ENCODE assay signal across 11 mouse cellular contexts in the genomic region with DNA sequence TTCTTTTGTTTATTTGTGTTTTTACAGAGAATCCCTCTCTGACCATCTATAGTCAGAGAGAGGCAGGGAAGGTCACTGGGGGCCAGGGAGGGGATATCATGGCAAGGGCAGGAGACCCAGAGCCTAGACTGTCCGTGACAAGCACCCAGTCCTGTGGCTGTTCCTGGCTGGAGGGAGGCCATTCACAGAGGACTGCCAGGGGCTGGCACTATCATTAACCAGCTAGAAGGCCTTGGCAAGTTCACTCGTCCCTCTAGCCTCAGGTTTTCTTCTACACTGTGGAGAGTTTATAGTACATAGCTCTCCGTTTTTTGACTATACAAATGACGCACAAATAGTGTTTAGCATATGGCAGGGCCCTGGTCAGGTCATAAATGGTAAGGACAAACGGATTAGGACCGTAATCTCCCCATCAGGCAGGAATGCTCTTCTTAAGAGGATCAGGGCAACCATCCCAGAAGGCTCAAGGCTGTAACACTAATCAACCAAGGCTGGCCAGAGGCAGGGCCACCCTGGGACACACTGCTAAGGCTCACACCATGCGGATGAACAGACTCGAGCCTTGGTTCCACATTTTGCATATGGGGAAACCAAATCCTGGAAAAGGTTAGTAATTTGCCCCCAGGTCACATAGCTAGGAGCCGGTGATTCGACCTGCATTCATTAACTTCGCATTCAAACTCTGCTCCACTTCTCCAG. TPM values are rescaled to one million over a fixed set of nuclear protein-coding genes. Genes with fewer than 3 reads are reported as not detected.
A peak's percentile ranks its signal among the peaks of the same experiment; 100 is the strongest.
DNase-seq lines count a peak whose midpoint lies in the region; ATAC-seq and TF ChIP-seq lines count a peak whose summit lies in the region.
"Had no signal": no experiment of that assay in that cellular context is flagged by ENCODE, and none has a peak within 500 bp of the region (broad histone marks: within the 10 kb centered on the region; RNA-seq: fewer than 3 reads in every experiment).

No protein-coding gene starts in this region.

- DNase-seq in adrenal gland, adult 8-10 months, result peak; percentile 62
- DNase-seq in adrenal gland, postnatal 4 days (ENCODE audit: low spot score in 2 of 2), result no peak
- DNase-seq in kidney, adult 2 months, result peak; percentile 62
- no peak for DNase-seq in kidney, postnatal 4 days
- peak; percentile 57 to 61 for DNase-seq in adrenal gland, postnatal 36 days
- no peak for DNase-seq in hindbrain, embryonic 14.5 days (ENCODE audit: low spot score)
- no peak for DNase-seq in frontal cortex, adult 2 months (ENCODE audit: extremely low spot score in 1 of 2, low spot score in 1 of 2)
- DNase-seq in thymus, postnatal 14 days, result no peak

- H3K4me1 ChIP-seq in kidney, adult 2 months (ENCODE audit: control insufficient read depth, insufficient read depth, low read length), result peaks cover 16% of the 10 kb centered on the region; the same call in 1 of the 2 replicates
- peaks cover 13% of the 10 kb centered on the region for H3K4me1 ChIP-seq in hindbrain, embryonic 14.5 days (replicated peaks; ENCODE audit: control insufficient read depth, insufficient read depth, low read length)

- ATAC-seq in hindbrain, embryonic 14.5 days (ENCODE audit: low FRiP score), result no peak
- ATAC-seq: inflammation-experienced regulatory T-cells, adult 6 months had no signal

- 52% methylated on average over 11 of the region's 11 CpGs for WGBS in kidney, adult 2 months
- 71% methylated on average over 11 of the region's 11 CpGs for WGBS in hindbrain, embryonic 14.5 days

- H3K27ac ChIP-seq in kidney, adult 2 months (ENCODE audit: insufficient read depth, low read depth, low read length), result peak overlapping the region; percentile 37; the same call in 1 of the 2 replicates
- 0 out of 2 replicates have a peak overlapping the region, but pooled peaks have one; percentile 34 for H3K27ac ChIP-seq in hindbrain, embryonic 14.5 days
- H3K27ac ChIP-seq: limb, embryonic 15.5 days; macrophage had no signal

- no peak overlapping the region for H3K9ac ChIP-seq in hindbrain, embryonic 14.5 days
- H3K9ac ChIP-seq: limb, embryonic 15.5 days had no signal

- H3K4me3 ChIP-seq in kidney, adult 2 months (ENCODE audit: insufficient read depth, low read depth, low read length), result no peak overlapping the region
- H3K4me3 ChIP-seq in hindbrain, embryonic 14.5 days (replicated peaks; ENCODE audit: low read length), result no peak overlapping the region
- H3K4me3 ChIP-seq: limb, embryonic 15.5 days had no signal

- no peak for TF ChIP-seq POLR2A in kidney, adult 2 months (IDR thresholded peaks at IDR 0.05; ENCODE audit: low read depth, low read length)

- no peaks in the 10 kb centered on the region for H3K27me3 ChIP-seq in kidney, adult 2 months (replicated peaks; ENCODE audit: control insufficient read depth, insufficient read depth, low read length)
- no peaks in the 10 kb centered on the region for H3K27me3 ChIP-seq in hindbrain, embryonic 14.5 days (ENCODE audit: control insufficient read depth, insufficient read depth, low read length)
- H3K27me3 ChIP-seq: limb, embryonic 15.5 days had no signal

- H3K36me3 ChIP-seq in kidney, adult 2 months (ENCODE audit: control insufficient read depth, insufficient read depth, low read length), result no peaks in the 10 kb centered on the region
- H3K36me3 ChIP-seq in hindbrain, embryonic 14.5 days (replicated peaks; ENCODE audit: control insufficient read depth, insufficient read depth), result no peaks in the 10 kb centered on the region
- H3K36me3 ChIP-seq: limb, embryonic 15.5 days had no signal

- no peak overlapping the region for H3K4me2 ChIP-seq in hindbrain, embryonic 14.5 days (replicated peaks)
- H3K4me2 ChIP-seq: limb, embryonic 15.5 days had no signal

- H3K9me3 ChIP-seq in hindbrain, embryonic 14.5 days (ENCODE audit: control insufficient read depth, low read length), result no peaks in the 10 kb centered on the region
- H3K9me3 ChIP-seq: limb, embryonic 15.5 days had no signal

- no peak for TF ChIP-seq CTCF in kidney, adult 2 months (conservative IDR thresholded peaks at IDR 0.05; ENCODE audit: insufficient read depth, insufficient read length, low read depth, low read length)

RNA-seq across cellular contexts. Expression of a gene that starts 55.0 kb away (rescaled TPM):
- 10 to 100 TPM; 52.7 to 67.0 (median 62.5) TPM for total RNA-seq in adrenal gland, adult 8-10 months (2022)
- 10 to 100 TPM; 51.2 to 56.3 TPM for total RNA-seq in adrenal gland, postnatal 4 days (2021)
- polyA plus RNA-seq in kidney, adult 2 months (2012; rRNA removed), result 17.3 and 19.8 TPM in 2 replicates
- total RNA-seq in adrenal gland, postnatal 36 days (2021), result 10 to 100 TPM; 50.0 to 57.2 TPM
- polyA plus RNA-seq in hindbrain, embryonic 14.5 days (2014; fragmentation: Nextera tagmentation; extraction: Ambion mirVana), result 13.5 and 15.1 TPM in 2 replicates
- 195 and 196 TPM in 2 replicates for polyA plus RNA-seq in frontal cortex, adult 2 months (2012; rRNA removed)

Comparison
In these comparisons a context has a peak if more than half of its experiments do, and no peak if none do; other contexts are left out.
1. DNase-seq: peak in adrenal gland, adult 8-10 months (single experiment), kidney, adult 2 months (single experiment) and adrenal gland, postnatal 36 days (2 of 2); none in adrenal gland, postnatal 4 days (0 of 2), kidney, postnatal 4 days (0 of 2), hindbrain, embryonic 14.5 days (single experiment), frontal cortex, adult 2 months (0 of 2) and thymus, postnatal 14 days (single experiment).